Mouse (Mus musculus) adrenal gland, postnatal 10 days (tissue): Measurements from ENCODE around the gene Sgms2. TPM values are rescaled to one million over a fixed set of nuclear protein-coding genes. Genes with fewer than 3 reads are reported as not detected.
A peak's percentile ranks its signal among the peaks of the same experiment; 100 is the strongest.

Experiments used
- DNase-seq: peaks from one replicate; pipeline ENCODE4 v3.0.0; 2021; ENCODE audit warnings: mixed read lengths
- total RNA-seq, 2 experiments: library from RNA; stranded (reverse); gene quantifications; 2 replicates each; pipeline ENCODE4 v1.2.3; 2021

Gene Sgms2
- total RNA-seq, 2 experiments from 2014 or later: 5.4 to 13.8 TPM

GRCm38 (mm10) chr3:131303320-131303714 is 187.9 kb downstream of the Sgms2 start:
- DNase-seq: no peak

- DNase-seq: peak; percentile 93
Measured at GRCm38 (mm10) chr3:131302452-131303319, 188.5 kb downstream of the Sgms2 start, which contains the start of gene Cyp2u1. TSS of gene Cyp2u1 (minus strand) at chr3:131303227.

- no peak for DNase-seq
Measured at GRCm38 (mm10) chr3:131299908-131300307, 191.3 kb downstream of the Sgms2 start.

DNA sequence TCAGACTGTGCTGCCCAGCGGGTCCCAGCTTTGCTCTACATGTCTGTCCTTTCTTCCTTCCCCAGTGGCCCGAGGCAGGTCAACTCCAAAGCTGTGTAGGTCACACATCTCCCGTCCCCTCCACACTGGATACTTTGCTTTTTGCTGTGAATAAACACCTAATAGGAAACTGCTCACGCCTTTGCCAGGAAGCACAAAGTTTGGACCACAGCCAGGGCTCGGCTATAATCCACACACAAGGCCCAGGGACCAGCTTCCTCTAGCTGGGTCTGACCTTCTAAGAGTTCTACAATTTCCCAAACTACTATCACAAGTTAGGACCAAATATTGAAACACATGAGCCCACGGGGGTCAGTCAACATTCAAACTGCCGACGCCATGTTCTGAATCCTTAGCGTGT is 192.1 kb downstream of the Sgms2 start:
- DNase-seq: peak; percentile 40

- DNase-seq: no peak
Measured at GRCm38 (mm10) chr3:131296893-131297292, 194.3 kb downstream of the Sgms2 start.

- peak; percentile 48 for DNase-seq
Measured at GRCm38 (mm10) chr3:131295513-131296200, 195.6 kb downstream of the Sgms2 start.

DNA sequence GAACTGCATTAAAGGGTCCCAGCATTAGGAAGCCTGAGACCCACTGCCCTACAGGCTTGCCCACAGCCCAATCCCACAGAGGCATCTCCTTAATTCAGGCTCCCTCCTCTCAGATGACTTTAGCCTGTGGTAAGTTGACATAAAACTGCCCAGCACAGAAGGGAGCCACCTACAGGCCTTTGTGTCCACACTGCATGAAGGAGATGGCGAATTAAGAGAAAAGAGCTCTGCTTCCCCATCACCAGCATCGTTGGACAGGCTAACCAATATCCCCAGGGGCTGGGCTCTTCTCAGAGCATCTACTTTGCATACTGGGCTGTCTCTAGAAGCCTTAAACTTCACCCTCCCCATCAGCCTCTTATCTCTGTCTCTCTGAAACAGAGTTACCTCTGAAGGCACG is 196.7 kb downstream of the Sgms2 start:
- DNase-seq: no peak

DNA sequence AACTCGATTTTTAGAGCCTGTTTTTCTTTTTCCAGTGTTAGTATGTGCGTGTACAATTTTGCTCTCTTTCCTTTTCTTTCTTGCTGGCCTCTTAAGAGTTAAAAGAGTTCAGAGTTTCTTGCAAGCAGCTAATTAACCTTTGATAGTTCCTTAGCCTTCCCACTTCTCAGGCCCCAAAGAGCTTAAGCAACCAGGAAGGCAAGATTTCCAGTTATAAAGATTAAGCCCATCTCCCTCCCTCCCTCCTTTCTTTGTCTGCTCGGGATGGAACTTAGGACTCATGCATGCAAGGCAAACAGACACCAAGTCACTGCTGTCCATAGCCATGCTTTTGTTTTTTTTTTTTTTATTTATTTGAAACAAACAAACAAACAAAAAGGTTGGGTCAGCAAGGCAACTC is 198.3 kb downstream of the Sgms2 start:
- DNase-seq: no peak

- DNase-seq: no peak
Measured at GRCm38 (mm10) chr3:131292349-131292748, 198.9 kb downstream of the Sgms2 start.

DNA sequence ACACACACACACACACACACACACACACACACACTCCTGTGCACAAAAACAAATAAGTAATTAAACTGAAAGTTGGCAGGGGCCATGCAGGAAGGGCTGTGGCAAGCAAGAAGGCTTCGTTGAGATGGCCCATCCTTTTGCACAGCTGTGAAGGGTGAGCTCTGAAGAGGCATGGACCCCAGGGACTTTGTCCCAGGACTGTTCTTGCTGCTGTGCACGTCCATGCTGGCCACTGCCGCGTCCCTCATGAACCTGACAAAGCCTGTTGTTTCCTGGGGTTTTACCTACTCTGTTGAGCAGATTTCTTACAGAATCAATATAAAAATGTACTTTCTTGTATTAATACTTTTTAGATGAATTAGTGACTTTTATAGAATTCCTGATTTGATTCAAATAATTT is 199.3 kb downstream of the Sgms2 start:
- no peak for DNase-seq

GRCm38 (mm10) chr3:131274151-131274550 is 217.1 kb downstream of the Sgms2 start:
- DNase-seq: no peak

GRCm38 (mm10) chr3:131272374-131273100 is 218.7 kb downstream of the Sgms2 start:
- no peak for DNase-seq

GRCm38 (mm10) chr3:131271559-131272373 is 219.4 kb downstream of the Sgms2 start, which contains the start of gene Hadh:
TSS of gene Hadh (minus strand) at chr3:131272101.
- peak; percentile 93 for DNase-seq

- DNase-seq: peak; percentile 85
Measured at GRCm38 (mm10) chr3:131271157-131271556, 220.1 kb downstream of the Sgms2 start.

DNA sequence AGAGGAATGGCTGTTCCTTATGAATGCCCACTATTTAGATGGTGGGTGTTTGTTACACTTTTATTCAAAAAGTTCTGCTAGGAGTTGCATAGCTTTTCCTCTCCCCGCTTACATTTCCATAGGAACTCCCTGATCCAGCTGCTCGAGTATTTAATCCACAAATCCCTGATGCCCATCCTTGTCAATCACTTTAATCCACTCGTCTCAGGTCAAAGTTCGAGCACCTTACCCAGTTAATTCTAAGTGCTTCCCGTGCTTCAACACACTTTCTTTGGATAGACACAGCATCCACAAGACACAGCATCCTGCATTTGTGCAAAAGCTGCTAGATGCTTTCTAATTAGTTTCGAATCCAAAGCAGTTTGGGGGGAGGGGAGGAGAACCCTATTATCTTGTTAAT is 220.8 kb downstream of the Sgms2 start:
- DNase-seq: no peak

Other genes with a start within 250 kb of the Sgms2 start
- 1,000 to 10,000 TPM; 1,015 to 1,070 TPM for gene Hadh, start 219.3 kb downstream of the Sgms2 start, total RNA-seq
- 10 to 100 TPM; 15.7 to 23.9 TPM for gene Cyp2u1, start 188.2 kb downstream of the Sgms2 start, total RNA-seq
- 10 to 100 TPM; 42.2 to 48.9 TPM for gene Papss1, start 73.4 kb upstream of the Sgms2 start, total RNA-seq